25 mouse cellular contexts compared by ENCODE assay signal in the genomic region with DNA sequence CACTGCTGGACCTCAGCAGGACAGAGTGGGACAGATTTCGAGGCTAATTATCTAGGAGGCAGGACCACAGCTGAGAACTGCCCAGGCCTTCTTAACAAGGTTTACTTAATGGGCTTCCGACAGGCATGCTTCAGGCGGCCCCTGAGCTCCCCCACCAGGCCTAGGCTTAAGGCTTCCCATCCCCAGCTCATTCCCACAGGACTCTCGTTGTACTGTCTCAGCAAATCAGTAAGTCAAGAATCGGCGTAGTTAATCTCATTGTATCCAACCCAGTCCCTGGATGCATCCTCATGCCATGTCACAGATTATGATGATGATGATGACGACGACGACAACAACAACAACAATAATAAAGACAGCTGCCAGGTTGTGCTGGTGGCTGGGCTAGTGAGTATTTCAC. TPM values are rescaled to one million over a fixed set of nuclear protein-coding genes. Genes with fewer than 3 reads are reported as not detected.
"Had no signal": no experiment of that assay in that cellular context is flagged by ENCODE, and none has a peak within 500 bp of the region (broad histone marks: within the 10 kb centered on the region; RNA-seq: fewer than 3 reads in every experiment).

No protein-coding gene starts in this region.

- H3K4me3 ChIP-seq: gastrocnemius, adult 2 months; heart, embryonic 12.5 days; hindbrain, embryonic 13.5 days; hindbrain, embryonic 15.5 days; kidney, embryonic 15.5 days; limb, embryonic 13.5 days; limb, embryonic 15.5 days had no signal

- H3K4me1 ChIP-seq: hindbrain, embryonic 15.5 days; kidney, embryonic 15.5 days; limb, embryonic 15.5 days had no signal

- H3K27me3 ChIP-seq: heart, embryonic 12.5 days; hindbrain, embryonic 13.5 days; hindbrain, embryonic 15.5 days; kidney, embryonic 15.5 days; limb, embryonic 13.5 days; limb, embryonic 15.5 days had no signal

- H3K27ac ChIP-seq: gastrocnemius, adult 2 months; hindbrain, embryonic 13.5 days; hindbrain, embryonic 15.5 days; hindbrain, postnatal 0 days; kidney, embryonic 15.5 days; kidney, postnatal 0 days; limb, embryonic 13.5 days; limb, embryonic 15.5 days had no signal

- ATAC-seq: forebrain, embryonic 16.5 days; hindbrain, postnatal 0 days; intestine, embryonic 16.5 days had no signal

- H3K9ac ChIP-seq: heart, embryonic 12.5 days; hindbrain, embryonic 13.5 days; hindbrain, embryonic 15.5 days; kidney, embryonic 15.5 days; limb, embryonic 13.5 days; limb, embryonic 15.5 days had no signal

- H3K4me2 ChIP-seq: heart, embryonic 12.5 days; hindbrain, embryonic 13.5 days; hindbrain, embryonic 15.5 days; kidney, embryonic 15.5 days; limb, embryonic 13.5 days; limb, embryonic 15.5 days had no signal

- H3K36me3 ChIP-seq: heart, embryonic 12.5 days; hindbrain, embryonic 13.5 days; hindbrain, embryonic 15.5 days; kidney, embryonic 15.5 days; limb, embryonic 13.5 days; limb, embryonic 15.5 days had no signal

- H3K9me3 ChIP-seq: hindbrain, embryonic 13.5 days; hindbrain, embryonic 15.5 days; kidney, embryonic 15.5 days; limb, embryonic 13.5 days; limb, embryonic 15.5 days had no signal

- DNase-seq: gastrocnemius, adult 2 months; gastrocnemius, postnatal 14 days; gastrocnemius, postnatal 36 days; heart, adult 18-20 months; heart, postnatal 14 days; heart, postnatal 36 days; kidney, adult 11 months; kidney, adult 2 months; kidney, adult 9 months; kidney, postnatal 14 days; kidney, postnatal 36 days; layer of hippocampus, adult 9-11 months; layer of hippocampus, postnatal 36 days; left cerebral cortex, postnatal 4 days had no signal

RNA-seq across cellular contexts. Expression of gene Kcnj15, which starts 41.6 kb away (rescaled TPM):
- total RNA-seq: hematopoietic stem cell, adult 5-6 weeks; layer of hippocampus, postnatal 36 days had no signal
- polyA plus RNA-seq: forebrain, embryonic 16.5 days had no signal
